Mouse (Mus musculus) mature B cell (primary cell): ENCODE data around the gene 4933406M09Rik.

ENCODE experiments used
- in situ Hi-C: fragments of 300-500 bp; cut with MboI; formaldehyde crosslinking; loops from 2 replicates; pipeline ENCODE4 v1.14.3; 2019

4933406M09Rik gene

DNA sequence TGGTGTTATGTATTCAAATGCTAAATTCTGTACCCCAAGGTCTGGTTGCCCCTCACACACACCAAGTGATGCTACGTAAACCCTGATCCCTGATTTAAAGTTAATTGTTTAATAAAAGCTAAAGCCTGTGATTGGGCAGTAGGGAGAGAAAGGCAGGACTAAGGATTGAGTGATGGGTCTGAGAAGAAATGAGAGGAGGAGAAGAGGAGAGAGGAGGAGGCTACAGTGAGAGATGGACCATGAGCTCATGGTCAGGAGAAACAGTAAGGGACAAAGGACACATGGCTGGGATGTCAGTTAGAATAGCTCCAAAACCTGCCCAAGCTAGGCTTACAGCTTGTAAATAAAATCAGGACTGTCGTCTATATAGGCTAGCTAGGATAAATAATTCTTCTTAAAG is 4.7 kb upstream of the 4933406M09Rik start:
- in situ Hi-C loops = no loop called here

DNA sequence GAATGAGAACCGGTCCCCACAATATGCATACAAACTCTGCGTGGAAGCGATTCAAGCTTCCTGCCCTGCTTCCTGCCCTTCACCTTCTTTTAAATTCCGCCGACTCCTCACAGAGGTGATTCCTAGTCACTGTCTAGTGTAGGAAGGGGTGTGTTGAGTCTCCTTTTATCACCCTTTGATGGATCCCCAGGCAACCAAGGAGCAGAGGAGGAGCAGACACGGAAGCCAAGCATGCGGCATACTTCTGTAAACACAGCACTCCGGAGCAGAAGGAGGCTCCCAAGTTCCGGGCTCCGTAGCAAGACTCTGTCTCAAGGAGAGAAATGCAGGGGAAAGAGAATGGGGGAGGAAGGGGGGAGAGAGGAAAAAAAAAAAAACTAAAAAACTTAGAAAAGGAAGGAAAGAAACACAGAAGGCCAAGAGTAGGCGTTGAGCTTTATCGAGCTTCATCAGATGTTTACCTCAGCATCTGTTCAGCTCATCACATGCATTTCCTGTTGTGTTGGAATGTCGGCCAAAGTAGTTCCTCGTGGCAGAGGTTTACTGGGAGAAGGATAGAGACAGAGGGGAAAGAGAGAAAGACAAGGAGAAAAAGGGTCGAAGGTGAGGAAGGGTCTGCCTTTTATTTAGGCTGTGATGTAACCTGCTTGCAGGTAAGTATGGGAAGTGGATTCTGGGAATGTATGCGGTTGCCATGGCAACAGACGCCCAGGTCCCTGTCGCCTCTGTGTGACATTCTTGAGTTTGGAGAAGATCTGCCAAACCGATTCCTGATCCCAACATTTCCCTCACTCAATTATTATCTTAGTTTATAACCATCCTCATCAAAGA is 3.7 kb upstream of the 4933406M09Rik start:
- in situ Hi-C loops = no loop called here

DNA sequence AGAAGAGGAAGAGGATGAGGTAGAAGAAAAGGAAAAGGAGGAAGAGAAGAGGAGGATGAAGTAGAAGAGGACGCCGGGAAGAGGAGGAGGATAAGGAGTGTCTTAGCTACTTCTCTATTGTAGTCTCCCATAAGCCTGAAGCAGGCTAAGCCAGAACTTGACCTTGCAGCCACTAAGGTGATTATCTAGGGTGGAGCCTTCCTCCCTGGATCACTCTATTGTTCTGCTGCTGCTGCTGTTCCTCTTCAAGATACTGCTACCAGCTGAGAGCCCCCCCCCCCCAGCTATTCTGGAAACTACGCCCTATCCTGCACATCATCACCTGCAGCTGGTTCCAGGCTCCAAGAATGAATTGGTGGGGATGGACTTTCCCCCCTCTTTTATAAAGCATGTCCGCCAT is 1.2 kb upstream of the 4933406M09Rik start:
- in situ Hi-C loops = no loop called here

DNA sequence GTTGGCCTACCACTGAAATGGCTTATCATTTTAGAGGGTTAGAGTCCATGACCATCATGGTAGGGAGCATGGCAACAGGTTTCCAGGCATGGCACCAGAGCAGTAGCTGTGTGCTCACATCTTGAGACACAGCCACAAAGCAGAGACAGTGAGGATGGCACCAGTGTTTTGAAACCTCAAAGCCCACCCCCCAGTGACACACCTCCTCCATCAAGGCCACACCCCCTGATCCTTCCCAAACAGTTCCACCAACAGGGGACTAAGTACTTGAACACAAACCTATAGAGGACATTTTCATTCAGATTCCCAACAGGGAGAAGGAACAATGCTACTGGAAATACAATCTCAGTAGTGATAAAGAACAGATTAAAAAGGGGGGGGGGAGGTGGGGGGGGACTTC is 564 bp upstream of the 4933406M09Rik start:
- in situ Hi-C loops = no loop called here

DNA sequence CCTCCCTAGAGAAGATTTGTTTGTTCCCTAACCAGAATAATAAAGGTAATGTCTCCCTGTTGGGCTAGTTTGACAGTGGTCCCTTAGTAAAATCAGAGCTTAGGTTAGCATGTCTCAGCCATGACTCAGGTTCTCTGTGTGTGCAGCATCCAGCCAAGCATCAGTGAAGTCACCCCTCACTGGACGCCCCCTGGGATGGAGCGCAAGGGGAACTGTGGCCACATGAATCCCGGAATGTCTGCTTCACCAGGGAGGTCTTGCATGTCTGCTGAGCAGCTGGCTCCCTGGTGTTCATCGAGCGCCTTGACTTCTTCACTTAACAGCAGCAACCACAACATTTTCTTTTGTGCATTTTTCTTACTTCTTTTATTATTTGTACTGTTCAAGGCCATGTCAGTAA is 8.1 kb downstream of the 4933406M09Rik start:
- in situ Hi-C loops = no loop called here

DNA sequence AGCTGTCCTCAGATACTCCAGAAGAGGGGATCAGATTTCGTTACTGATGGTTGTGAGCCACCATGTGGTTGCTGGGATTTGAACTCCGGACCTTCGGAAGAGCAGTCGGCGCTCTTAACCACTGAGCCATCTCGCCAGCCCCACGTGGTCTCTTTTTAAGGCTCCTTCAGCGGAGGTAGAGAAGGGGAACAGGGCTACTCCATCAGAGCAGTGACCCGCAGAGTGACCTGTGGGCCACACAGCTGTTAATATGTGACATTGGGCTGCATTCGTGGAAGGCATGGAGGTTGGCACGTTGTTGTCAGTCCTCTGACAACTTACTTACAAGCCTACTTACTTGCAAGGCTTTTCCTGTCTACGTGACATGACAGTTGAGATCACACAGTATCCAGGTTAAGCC is 12.5 kb downstream of the 4933406M09Rik start:
- in situ Hi-C loops = no loop called here

DNA sequence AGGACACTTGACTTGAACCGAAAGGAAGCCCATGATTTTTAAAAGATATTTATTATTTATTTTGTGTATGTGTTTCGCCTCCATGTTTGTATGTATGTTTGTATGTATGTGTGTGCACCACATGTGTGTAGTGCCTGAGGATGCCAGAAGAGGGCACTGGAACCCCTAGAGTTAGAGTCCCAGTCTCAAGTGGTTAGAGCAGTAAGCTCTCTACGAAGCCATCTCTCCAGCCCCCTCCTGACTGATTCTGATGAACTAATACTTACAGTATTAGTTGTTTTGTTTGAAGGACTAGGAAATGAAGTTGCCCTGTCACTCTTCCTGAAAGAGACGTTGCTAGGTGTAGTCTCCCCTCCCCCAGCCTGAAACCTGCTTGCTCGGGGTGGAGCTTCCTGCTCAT is 14.0 kb downstream of the 4933406M09Rik start:
- in situ Hi-C loops = no loop called here

DNA sequence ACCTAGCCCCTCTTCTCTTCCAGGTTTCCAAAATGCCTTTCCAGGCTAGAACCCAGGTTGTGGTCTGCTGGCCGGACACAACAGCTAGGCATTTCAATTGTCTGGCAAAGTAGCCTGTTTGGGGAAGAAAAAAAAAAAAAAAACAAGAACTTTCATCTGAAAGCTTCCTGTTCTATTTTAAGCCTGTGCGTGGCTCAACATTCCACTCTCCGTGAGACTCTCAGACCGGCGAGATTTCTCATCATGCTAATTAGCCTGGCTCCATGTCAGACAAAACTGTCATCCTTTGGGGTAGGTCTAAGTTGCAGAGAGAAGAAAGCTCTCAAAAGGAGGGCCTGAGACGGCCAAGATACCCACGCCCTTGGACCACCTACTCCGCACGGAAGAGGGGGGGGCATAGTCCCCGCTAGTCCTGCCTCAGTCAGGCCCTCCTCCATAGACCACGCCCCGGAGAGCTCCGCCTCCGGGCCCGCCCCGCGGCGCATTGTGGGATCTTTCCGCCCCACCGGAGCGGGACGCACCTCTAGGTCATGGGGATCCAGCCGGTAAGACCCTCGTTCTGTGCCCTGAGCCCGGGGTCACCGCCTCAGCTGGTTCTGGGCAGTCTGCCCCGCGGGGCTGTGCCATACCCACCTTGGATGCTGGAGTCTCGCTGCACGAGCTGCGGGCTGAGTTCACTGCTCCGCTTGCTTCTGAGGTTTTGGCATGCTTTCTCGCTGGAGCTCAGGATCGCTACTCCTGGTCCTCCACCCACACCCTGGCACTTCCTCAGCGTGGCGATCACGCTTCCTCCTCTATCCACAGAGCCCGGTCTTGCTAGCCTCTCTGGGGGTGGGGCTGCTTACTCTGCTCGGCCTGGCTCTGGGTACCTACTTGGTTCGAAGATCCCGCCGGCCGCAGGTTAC is 20.0 kb downstream of the 4933406M09Rik start, which contains the start of gene Cyb5r1:
Cyb5r1 (plus strand) TSS at position 51 of the 905 bp plus-strand sequence.
- in situ Hi-C loops = no loop called here

DNA sequence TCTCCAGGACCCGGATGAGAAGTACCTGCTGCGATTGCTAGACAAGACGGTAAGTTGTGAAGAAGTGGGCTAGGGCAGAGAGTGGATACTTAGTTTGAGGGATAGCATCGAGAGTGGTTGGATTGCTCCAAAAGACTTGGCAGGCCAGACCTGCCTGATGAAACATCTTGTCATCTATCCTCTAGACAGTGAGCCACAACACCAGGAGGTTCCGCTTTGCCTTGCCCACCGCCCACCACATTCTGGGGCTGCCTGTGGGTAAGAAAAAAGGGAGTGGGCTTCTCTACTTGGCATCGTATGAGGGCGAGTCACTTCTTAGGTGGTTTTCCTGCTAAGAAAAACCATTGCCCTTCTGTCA is 20.7 kb downstream of the 4933406M09Rik start:
- in situ Hi-C loops = no loop called here

DNA sequence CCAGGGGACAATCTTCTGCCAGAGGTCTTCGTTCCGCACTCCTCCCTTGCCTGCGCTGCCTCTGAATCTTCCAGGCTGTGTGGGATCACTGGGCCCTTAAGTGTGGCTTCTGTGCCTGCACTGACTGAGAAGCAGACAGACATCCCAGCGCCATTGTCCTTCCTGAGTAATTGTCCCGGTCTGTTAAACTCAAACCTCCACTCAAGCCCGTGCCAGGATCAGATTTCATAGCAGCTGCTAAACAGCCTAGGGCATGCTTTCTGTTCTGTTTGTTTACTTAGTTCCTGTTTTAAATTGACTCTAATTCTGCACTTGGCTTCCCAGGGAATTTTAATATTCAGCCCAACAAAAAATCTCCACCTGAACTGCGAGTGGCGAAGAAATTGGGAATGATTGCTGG is 22.3 kb downstream of the 4933406M09Rik start:
- in situ Hi-C loops = no loop called here

DNA sequence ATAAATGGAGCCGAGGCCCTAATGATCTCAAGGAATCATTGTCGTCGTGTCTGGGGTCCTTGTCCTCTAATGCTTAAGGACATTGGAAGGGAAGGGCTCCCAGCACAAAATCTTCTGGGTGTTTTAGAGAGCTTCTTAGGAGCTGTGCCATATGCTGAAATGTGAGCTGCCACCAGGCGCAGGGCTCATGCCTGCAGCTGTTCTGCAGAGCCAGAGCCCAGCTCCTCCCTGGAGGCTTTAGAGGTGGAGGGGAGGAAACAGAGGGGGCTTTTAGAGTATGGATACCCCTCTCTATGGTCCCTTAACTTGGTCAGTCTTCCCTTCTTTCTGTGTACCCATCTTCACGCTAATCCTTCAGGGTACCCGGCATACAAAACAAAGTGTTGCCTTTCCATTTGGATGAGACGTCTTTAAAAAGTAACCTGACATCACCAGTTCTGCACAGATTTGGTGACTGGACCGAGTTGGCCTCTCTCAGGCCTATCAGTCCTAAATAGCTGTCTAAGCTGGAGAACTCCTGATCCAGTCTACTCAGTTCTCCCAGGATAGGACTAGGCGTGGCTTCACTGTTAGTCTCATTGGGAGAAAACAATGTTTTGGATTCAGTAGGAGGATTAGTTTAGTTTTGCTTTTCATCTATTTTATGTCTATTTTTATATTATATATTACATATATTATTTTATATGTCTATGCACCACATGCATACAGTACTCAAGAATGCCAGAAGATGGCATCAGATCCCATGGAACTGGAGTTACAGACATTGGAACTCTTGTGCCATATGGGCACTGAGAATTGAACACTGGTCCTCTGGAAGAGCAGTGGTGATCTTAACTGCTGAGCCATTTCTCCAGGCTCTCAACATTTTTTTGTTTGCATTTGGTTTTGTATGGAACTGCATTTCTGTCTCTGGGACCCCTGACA is 26.2 kb downstream of the 4933406M09Rik start:
- in situ Hi-C loops = no loop called here

DNA sequence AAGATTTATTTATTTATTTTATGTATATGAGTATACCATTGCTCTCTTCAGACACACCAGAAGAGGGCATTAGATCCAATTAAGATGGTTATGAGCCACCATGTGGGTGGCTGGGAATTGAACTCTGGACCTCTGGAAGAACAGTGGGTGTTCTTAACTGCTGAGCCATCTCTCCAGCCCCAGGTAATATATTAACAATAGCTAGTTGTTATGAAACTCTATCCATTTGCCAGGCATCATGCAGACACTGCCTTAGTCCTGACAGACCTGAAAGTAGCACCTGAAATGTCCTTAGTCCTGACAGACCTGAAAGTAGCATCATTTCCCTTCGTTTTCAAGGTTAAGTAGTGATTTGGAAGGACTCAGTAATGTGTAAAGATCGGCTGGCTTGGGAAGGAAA is 28.3 kb downstream of the 4933406M09Rik start:
- in situ Hi-C loops = no loop called here

DNA sequence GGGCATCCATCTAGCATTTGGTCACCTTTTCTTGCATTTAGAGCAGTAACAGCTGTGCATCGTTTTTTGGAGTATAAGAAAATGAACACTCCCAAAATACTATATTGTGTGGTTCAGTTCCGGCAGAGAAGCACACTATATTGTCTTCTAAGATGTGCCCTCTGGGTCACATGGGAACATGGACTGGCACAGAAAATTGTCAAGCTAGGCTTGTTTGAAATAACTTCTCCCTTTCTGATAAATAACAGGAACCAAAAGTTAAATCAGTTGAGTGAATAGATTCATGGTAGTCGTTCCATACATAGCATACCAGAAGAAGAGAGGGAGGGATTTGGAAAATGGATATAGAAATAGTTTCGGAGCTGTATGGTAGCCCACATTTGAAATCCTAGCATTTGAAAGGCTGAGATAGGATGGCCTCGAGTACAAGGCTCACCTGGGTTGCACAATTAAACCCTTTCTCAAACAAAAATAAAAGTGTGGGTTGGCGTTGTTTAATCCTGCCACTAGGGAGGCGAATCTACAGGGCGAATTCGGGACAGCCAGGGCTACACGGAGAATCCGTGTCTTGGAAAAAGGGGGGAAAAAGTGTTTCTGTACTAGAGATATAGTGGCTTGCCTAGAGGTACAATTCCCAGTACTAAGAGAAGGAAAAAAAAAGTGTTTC is 28.9 kb downstream of the 4933406M09Rik start:
- in situ Hi-C loops = no loop called here

DNA sequence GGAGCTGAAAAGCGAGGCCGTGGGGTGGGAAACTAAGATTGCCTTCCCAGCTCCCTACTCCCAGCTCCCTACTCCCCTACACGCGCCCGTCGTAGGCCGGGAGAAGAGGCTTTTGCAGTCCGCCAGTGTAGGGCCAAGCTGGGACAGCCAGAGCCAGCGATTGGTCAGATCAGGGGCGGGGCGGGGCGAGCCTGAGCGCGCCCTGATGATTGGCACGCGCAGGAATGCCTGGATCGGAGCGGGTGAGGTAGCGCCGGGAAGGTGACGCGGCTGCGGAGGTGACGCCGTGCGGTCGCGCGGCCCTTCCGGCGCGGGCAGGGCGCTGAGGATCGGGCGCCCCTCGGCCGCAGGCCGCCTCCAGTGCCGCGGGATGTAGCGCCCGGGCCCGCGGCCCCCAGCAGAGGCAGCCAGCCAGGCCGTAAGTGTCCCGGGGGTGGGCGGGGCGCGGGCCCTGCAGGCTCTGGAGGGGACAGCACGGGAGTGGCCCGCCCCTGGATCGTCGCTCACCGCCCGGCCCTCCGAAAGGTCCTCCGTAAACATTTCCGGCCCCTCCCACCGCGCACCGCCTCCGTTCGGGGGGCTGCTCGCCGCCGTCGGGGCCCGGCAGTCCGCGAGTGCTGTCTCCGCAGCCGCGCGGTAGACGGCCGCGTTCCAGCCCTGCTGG is 29.6 kb downstream of the 4933406M09Rik start, which contains the start of gene Adipor1:
Adipor1 (plus strand) TSS at position 211 of the 664 bp plus-strand sequence.
- in situ Hi-C loops = no loop called here

DNA sequence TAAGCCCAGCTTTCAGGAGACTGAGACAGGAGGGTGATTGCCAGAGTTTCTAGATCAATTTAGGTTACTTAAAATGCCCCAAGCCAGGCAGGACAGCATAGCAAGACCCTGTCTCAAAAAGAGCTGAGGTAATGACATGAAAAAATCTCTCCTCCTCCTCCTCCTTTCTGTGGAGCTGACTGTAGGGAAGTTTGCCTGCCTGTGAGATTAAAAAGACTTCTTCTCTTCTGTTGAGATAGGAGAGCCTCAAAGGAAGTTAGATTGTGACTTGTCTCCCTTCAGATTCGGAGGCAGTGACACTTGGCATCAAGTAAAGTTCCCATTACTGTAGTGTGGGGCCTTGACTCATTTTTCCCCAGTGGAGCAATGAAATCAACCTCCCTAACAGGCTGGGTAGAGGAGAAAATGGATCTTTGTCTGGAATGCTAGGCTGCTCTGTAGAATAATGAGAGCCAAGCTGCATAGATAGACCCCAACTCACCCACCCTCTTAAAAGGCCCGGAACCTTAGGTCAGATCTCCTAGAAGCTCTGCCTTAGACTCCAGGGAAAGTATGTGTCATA is 32.8 kb downstream of the 4933406M09Rik start:
- in situ Hi-C loops = no loop called here

DNA sequence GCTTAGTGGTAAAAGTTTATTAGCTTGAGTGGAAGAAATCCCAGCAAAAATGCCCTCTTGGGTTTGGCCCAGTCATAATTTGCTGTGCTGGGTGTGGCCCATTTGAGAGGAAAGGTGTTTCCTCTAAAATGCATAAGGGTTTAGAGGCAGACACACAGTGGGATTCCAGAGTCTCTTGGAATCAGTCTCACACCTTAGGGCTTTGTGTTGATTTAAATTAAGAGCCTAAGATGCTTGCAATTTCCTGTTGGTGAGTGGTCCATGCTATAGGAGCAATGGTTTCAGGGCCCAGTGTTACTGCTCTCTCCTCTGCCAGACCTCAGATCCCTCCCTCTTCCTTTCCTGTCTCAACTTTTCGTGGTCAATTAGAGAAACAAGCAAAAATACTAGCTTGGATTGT is 33.4 kb downstream of the 4933406M09Rik start:
- in situ Hi-C loops = no loop called here

DNA sequence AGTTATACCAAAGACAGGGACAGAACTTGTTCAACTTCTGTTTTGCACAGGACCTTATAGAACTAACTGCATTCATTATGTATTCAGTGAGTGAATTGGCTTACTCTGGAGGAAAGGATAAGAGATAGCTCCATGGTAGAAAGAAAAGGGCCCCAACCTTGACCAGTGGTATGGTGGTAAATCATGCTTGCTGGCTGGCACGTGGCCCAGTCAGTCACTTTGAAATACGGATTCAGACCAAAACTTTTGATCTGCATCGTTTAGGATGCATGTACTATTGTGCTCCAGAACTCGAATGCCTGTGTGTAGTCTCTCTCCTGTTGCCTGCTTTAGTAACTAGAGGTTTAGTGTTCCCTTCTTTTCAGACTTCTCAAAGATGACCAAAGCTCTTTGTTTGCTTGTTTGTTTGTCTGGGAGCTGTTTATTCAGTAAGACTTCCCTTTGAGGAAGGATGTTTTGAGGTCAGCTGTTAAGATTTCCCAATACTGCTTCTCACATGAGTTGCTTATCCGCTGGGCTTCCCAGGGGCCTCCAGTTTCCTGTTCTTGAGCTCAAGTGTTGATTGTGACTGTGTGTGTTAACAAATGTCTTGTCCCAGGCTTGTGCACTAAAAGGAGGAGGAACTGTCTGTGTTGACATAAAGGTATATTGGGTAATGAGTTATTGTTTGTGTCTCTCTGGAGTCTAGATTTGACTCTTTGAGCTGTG is 34.2 kb downstream of the 4933406M09Rik start:
- in situ Hi-C loops = no loop called here

DNA sequence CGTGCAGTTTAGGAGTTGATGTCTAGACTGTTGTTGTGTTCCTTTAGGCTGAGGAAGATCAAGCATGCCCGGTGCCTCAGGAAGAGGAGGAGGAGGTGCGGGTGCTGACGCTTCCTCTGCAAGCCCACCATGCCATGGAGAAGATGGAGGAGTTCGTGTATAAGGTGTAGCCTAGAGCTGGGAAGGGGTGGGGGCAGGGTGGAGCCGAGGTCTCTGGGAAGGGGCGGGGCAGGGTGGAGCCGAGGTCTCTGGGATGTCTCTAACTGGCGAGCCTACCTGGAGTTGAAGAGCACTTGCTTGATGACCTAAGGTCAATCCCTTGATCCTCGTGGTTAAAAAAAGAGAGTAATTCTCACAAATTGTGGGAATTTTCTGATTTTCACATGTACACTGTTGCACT is 38.2 kb downstream of the 4933406M09Rik start:
- in situ Hi-C loops = no loop called here

DNA sequence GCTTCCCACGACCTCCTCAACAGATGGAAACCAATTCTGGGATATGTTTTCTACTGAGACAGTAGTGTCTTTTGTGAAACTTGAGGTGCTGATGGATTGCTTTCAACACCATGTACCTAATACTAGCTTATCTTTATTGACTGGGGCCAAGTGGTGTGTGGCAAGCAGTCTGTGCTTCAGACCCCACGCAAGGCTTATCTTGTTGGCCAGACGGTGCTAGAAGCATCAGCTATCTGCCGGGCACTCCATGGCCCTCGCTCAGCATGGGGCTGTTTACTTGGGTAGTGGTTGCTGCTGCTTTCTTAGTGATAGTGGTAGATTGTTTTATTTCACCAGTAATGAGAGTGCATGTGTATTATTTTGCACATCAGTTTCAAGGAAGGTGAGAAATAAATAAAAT is 40.5 kb downstream of the 4933406M09Rik start:
- in situ Hi-C loops = no loop called here

DNA sequence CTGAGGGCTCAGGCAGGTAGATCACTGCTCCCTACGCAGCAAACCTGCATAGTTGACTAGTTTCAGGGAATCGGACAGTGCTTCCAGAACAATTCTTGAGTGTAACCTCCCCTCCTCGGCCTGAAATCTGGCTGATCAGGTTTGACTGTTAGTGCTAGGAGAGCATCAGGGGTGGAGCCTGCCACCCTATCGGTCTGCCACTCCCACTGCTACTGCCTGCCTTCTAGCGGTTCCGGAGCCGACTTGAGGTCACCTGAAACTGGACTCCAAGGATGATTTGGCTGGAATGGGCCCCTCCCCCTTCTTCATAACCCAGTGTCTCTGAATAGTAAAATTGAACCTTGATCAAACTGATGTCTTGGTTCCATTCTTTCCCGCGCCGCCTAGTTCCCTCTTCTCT is 47.3 kb downstream of the 4933406M09Rik start:
- in situ Hi-C loops = no loop called here
